Mouse (Mus musculus) stomach, embryonic 14.5 days (tissue): ENCODE measurements around the gene Glo1. TPM values are rescaled to one million over a fixed set of nuclear protein-coding genes. Genes with fewer than 3 reads are reported as not detected.

ENCODE experiments used
- ATAC-seq: fragments of 200-750 bp; cut with Nextera tagmentation; 2 replicates; pipeline ENCODE4 v1.8.0; 2017; ENCODE audit warnings: low read depth, moderate TSS enrichment; ENCODE audit not compliant: insufficient number of reproducible peaks, insufficient read depth, low FRiP score
- H3K27ac ChIP-seq: fragments of 300-500 bp; sonication (generic); 2 replicates; pipeline ENCODE4 v1.5.1; 2014; ENCODE audit warnings: mild to moderate bottlenecking, low read length, moderate library complexity, mixed read lengths
- H3K27me3 ChIP-seq: fragments of 300-500 bp; sonication (generic); 2 replicates; pipeline ENCODE4 v1.6.1; 2014; ENCODE audit warnings: low read length, control low read depth, mixed read lengths; ENCODE audit not compliant: control insufficient read depth, insufficient read depth
- H3K36me3 ChIP-seq: fragments of 300-500 bp; sonication (generic); 2 replicates; pipeline ENCODE4 v1.6.1; 2014; ENCODE audit warnings: mild to moderate bottlenecking, control low read depth, low read length, moderate library complexity, mixed read lengths; ENCODE audit not compliant: control insufficient read depth, insufficient read depth
- H3K4me1 ChIP-seq: fragments of 300-500 bp; sonication (generic); 2 replicates; pipeline ENCODE4 v1.6.1; 2014; ENCODE audit warnings: low read length, control low read depth, mixed read lengths; ENCODE audit not compliant: control insufficient read depth, insufficient read depth
- H3K4me2 ChIP-seq: fragments of 300-500 bp; sonication (generic); replicated peaks from 2 replicates; pipeline ENCODE4 v1.6.1; 2014; ENCODE audit warnings: low read depth, low read length, control low read depth
- H3K4me3 ChIP-seq: fragments of 300-500 bp; sonication (generic); 2 replicates; pipeline ENCODE4 v1.5.1; 2014; ENCODE audit warnings: low read depth, low read length, control low read depth
- H3K9ac ChIP-seq: fragments of 300-500 bp; sonication (generic); replicated peaks from 2 replicates; pipeline ENCODE4 v1.6.1; 2014; ENCODE audit warnings: low read depth, mild to moderate bottlenecking, control low read depth, low read length, moderate library complexity, mixed read lengths
- H3K9me3 ChIP-seq: fragments of 300-500 bp; sonication (generic); 2 replicates; pipeline ENCODE4 v1.6.1; 2016; ENCODE audit warnings: low read depth, low read length, control low read depth; ENCODE audit not compliant: control insufficient read depth
- WGBS: fragments of 180-500 bp; shearing (Covaris S2); extraction: QIAGEN DNeasy Blood & Tissue Kit; methylation state at CpG from one replicate; pipeline ENCODE4 v1.1.7; 2014; 5-methylcytosine and 5-hydroxymethylcytosine counted together
- polyA plus RNA-seq: library from polyadenylated mRNA; unstranded; fragments of >200 nt; fragmentation: Nextera tagmentation; extraction: Ambion mirVana; gene quantifications from 2 replicates; pipeline ENCODE4 v1.2.1, GENCODE M21; 2014

Glo1 gene
- polyA plus RNA-seq, 1 experiment from 2014 or later: 240 TPM

DNA sequence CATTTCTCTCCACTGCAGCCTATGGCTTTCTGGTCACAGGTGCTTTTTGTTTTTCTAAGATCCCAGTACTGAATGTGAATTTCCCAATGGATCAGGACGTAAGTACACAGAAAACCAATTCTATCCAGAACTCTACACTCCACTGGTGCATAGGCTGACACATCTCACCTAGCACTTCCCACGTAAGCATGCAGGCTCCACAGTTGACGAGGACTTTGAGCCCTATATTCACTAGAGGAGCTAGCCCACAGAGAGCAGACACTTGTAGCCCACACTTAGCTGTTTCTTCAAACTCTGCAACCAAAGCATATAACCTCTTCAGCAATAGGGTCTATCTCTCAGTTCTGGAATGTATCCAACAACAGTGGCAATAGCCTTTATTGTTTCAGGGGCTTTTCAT is 70.2 kb downstream of the Glo1 start:
- no peaks in the 10 kb centered on the region for H3K36me3 ChIP-seq
- 94% methylated on average over 3 of the region's 3 CpGs for WGBS
- no peaks in the 10 kb centered on the region for H3K9me3 ChIP-seq
- H3K27ac ChIP-seq: no peak overlapping the region
- H3K4me2 ChIP-seq: no peak overlapping the region
- H3K9ac ChIP-seq: no peak overlapping the region
- H3K27me3 ChIP-seq: no peaks in the 10 kb centered on the region
- no peaks in the 10 kb centered on the region for H3K4me1 ChIP-seq
- no peak for ATAC-seq
- H3K4me3 ChIP-seq: no peak overlapping the region

DNA sequence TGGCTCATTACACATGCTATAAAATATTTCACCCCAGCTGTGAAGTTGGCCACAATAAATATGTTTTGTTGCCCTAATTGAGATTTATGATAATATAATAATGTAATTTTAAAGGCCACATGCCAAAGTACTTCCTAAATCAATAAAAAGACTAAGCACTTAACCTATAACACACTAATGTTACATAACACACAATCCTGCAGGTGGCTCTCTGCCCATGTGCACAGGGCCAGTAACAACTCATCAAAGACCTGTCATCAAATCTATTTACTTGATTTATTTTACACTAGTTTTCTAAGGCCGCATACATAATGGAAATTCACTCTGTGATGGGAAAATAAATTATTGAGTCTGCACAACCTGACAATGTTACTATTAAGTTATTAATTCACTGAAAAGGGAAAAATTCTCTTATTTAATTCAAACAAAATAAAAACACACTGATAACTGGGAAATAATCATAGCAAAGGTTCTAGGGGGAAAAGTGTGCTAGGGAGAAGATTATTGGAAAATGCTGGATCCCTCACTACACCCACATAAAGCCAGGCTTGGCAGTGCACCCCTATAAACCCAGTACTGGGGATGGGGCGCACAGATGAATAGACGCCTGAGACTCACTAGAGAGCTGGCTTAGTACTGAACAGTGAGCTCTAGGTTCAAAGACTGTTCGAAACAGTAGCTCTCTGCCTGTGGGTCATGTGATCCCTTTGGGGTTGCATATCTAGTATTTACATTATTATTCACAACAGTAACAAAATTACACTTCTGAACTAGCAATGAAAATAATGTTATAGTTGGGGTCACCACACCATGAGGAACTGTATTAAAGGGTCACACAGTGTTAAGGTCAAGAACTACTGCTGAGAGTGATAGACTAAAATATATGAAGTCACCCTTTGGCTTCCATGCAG is 73.4 kb downstream of the Glo1 start:
- no peak overlapping the region for H3K9ac ChIP-seq
- no peaks in the 10 kb centered on the region for H3K27me3 ChIP-seq
- H3K27ac ChIP-seq: no peak overlapping the region
- peaks cover 11% of the 10 kb centered on the region; the same call in 1 of the 2 replicates for H3K4me1 ChIP-seq
- H3K36me3 ChIP-seq: no peaks in the 10 kb centered on the region
- 81% methylated on average over 4 of the region's 4 CpGs for WGBS
- no peak for ATAC-seq
- H3K4me2 ChIP-seq: no peak overlapping the region
- H3K4me3 ChIP-seq: no peak overlapping the region
- H3K9me3 ChIP-seq: no peaks in the 10 kb centered on the region

- Histone ChIP-seq H3K27me3 (no peaks in the 10 kb centered on the region), H3K4me1 (peaks cover 11% of the 10 kb centered on the region; the same call in 1 of the 2 replicates), H3K36me3 (no peaks in the 10 kb centered on the region), H3K4me3 (no peak overlapping the region), H3K4me2 (no peak overlapping the region), H3K9me3 (no peaks in the 10 kb centered on the region), H3K9ac (no peak overlapping the region), H3K27ac (no peak overlapping the region)
- no peak; the same call in 1 of the 2 replicates for ATAC-seq
- WGBS: 7% methylated on average over 1 of the region's 1 CpGs
These were observed 75.9 kb downstream of the Glo1 start for GRCm38 (mm10) chr17:30550774-30551107.

DNA sequence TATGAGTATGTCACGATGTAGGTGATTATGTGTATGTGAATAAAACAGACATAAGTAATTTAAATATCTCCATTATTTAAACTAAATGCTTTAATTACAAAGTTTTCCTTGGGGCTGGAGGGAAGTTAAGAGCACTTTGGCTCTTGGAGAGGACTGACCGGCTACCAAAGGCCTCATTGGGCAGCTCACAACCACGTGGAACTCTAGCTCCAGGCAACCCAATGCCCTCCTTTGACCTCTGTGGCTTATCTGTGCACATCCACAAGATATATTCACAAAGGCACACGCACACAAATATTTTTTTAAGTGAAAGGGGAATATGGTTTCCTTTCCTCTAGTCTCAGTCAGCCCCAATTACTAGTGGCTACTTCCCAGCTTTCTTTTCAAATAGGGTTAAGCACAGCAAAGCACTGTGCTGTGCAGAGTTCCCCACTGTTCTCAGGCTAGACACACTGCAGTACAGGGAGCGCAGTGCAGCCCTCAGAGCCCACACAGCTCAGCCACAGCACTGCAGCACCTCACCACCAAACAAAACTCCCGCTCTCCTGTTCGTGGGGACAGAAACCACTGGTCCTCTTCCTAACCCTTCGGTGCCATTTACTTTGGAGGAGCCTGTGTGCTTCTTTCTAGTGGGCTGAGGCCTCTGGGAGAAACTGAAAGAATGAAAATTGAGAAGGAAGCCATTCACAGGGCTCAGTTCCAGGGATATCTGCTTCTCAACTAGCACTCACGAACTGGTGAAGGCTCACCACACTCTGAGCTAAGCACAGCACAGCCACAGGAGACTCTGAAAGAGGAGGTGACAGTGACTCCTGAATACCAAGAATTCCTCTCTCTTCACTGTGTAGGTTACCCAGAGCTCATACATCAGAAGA is 76.5 kb downstream of the Glo1 start:
- no peaks in the 10 kb centered on the region for H3K27me3 ChIP-seq
- no peaks in the 10 kb centered on the region for H3K9me3 ChIP-seq
- no peak for ATAC-seq
- H3K9ac ChIP-seq: no peak overlapping the region
- WGBS: 46% methylated on average over 9 of the region's 9 CpGs
- no peaks in the 10 kb centered on the region for H3K36me3 ChIP-seq
- no peak overlapping the region for H3K4me3 ChIP-seq
- H3K4me2 ChIP-seq: no peak overlapping the region
- H3K4me1 ChIP-seq: peaks cover 11% of the 10 kb centered on the region; the same call in 1 of the 2 replicates
- H3K27ac ChIP-seq: no peak overlapping the region

- no peaks in the 10 kb centered on the region for H3K36me3 ChIP-seq
- H3K27ac ChIP-seq: no peak overlapping the region
- H3K9ac ChIP-seq: no peak overlapping the region
- no peaks in the 10 kb centered on the region for H3K27me3 ChIP-seq
- H3K4me3 ChIP-seq: no peak overlapping the region
- H3K4me2 ChIP-seq: no peak overlapping the region
- peaks cover 5% of the 10 kb centered on the region; the same call in 1 of the 2 replicates for H3K4me1 ChIP-seq
- WGBS: 21% methylated on average over 8 of the region's 8 CpGs
- H3K9me3 ChIP-seq: no peaks in the 10 kb centered on the region
- ATAC-seq: 0 out of 2 replicates have a peak, but pooled peaks have one; percentile 28
These were observed 87.6 kb downstream of the Glo1 start for GRCm38 (mm10) chr17:30539098-30539497.

GRCm38 (mm10) chr17:30536651-30537050 is 90.0 kb downstream of the Glo1 start:
- WGBS: 57% methylated on average over 5 of the region's 5 CpGs

More at GRCm38 (mm10) chr17:30536651-30537050, 90.0 kb downstream of the Glo1 start:
- peaks cover 5% of the 10 kb centered on the region; the same call in 1 of the 2 replicates for H3K4me1 ChIP-seq
- no peaks in the 10 kb centered on the region for H3K27me3 ChIP-seq
- no peak overlapping the region for H3K4me2 ChIP-seq
- no peak overlapping the region for H3K9ac ChIP-seq
- no peaks in the 10 kb centered on the region; the same call in 1 of the 2 replicates for H3K36me3 ChIP-seq
- ATAC-seq: no peak
- H3K4me3 ChIP-seq: no peak overlapping the region
- no peak overlapping the region for H3K27ac ChIP-seq
- H3K9me3 ChIP-seq: no peaks in the 10 kb centered on the region

Other genes with a start within 250 kb of the Glo1 start
- 63.1 and 63.3 TPM in 2 replicates for gene Btbd9, start 50.4 kb downstream of the Glo1 start, polyA plus RNA-seq
- 2.0 and 2.2 TPM in 2 replicates for gene Dnah8, start 2.5 kb downstream of the Glo1 start, polyA plus RNA-seq